Mouse (Mus musculus): ENCODE measurements at regions not wholly inside any gene's neighbourhood (a gene's known extent, or its start where the extent isn't known, plus 50 kb on each side); places are given as distances from the start of the nearest gene placed in this dataset.
A peak's percentile ranks its signal among the peaks of the same experiment; 100 is the strongest.

DNA sequence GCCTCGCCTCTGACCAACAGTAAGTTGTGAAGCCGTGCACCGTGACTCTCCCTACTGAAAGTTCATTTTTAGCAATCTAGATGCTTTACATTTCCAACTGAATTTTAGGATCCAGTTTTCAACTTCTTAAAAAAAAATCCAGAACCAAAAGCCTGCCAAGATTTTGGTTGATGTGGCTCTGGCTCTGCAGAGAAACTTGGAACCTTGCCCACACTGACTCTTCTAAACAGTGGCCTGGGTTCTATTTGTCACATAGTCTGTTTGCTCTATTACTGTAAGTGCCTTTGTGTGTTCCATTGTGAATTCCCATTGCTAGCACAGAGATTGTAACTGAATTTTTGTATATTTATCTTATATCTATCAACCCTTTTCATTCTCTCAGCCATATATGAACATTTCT, 140.8 kb downstream of the Thbs2 start:
- Histone ChIP-seq H3K4me3 (ENCODE audit: insufficient read depth, low read depth, low read length) (no peak overlapping the region), H3K4me1 (ENCODE audit: control insufficient read depth, insufficient read depth, insufficient read length, low read length) (no peaks in the 10 kb centered on the region), H3K27ac (replicated peaks; ENCODE audit: low read depth, low read length) (no peak overlapping the region)

GRCm38 (mm10) chr17:14552081-14552480, 142.0 kb downstream of the Thbs2 start:
- H3K4me1 ChIP-seq (ENCODE audit: control insufficient read depth, insufficient read depth, insufficient read length, low read length), result no peaks in the 10 kb centered on the region
- no peak overlapping the region for H3K4me3 ChIP-seq (ENCODE audit: insufficient read depth, low read depth, low read length)
- H3K27ac ChIP-seq (replicated peaks; ENCODE audit: low read depth, low read length), result no peak overlapping the region

GRCm38 (mm10) chr17:14551610-14552009, 142.4 kb downstream of the Thbs2 start:
- Histone ChIP-seq H3K4me1 (ENCODE audit: control insufficient read depth, insufficient read depth, insufficient read length, low read length) (no peaks in the 10 kb centered on the region), H3K4me3 (ENCODE audit: insufficient read depth, low read depth, low read length) (no peak overlapping the region), H3K27ac (replicated peaks; ENCODE audit: low read depth, low read length) (no peak overlapping the region)

DNA sequence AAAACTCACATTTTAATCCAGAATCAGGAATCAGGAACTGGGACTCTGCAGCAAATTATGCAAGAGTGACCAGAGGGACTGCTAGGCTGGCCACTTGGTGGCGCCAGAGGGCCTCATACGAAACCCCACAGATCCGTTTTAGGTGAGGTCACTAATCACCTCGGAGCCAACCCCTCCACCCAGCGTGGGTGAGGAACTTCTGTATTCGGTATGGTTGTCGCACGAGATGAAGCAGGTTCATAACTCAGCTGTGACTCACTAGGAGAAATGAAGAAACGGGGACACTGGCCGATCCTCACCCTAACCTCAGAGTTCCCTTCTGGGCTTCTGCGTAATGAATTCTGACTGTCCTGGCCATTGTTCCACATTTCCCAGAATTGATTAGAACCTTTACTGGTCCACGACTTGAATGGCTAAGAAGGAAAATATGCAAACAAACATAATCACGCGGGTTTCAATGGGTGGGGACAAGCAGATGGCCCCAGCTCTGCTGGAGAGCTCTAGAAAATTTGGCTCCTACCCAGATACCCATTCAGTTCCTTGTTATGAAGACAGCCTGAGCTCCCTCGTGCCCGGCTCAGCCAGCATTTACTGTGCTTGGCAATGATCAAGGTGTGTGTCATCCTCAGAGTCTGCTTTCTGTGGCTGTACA, 148.1 kb downstream of the Thbs2 start:
- Histone ChIP-seq H3K4me1 (ENCODE audit: control insufficient read depth, insufficient read depth, insufficient read length, low read length) (no peaks in the 10 kb centered on the region), H3K27ac (replicated peaks; ENCODE audit: low read depth, low read length) (no peak overlapping the region), H3K4me3 (ENCODE audit: insufficient read depth, low read depth, low read length) (peak overlapping the region; percentile 35; the same call in 1 of the 2 replicates)

- no peaks in the 10 kb centered on the region for H3K4me1 ChIP-seq (ENCODE audit: control insufficient read depth, insufficient read depth, insufficient read length, low read length)
- no peak overlapping the region for H3K27ac ChIP-seq (replicated peaks; ENCODE audit: low read depth, low read length)
- H3K4me3 ChIP-seq (ENCODE audit: insufficient read depth, low read depth, low read length), result no peak overlapping the region
These were observed 149.6 kb downstream of the Thbs2 start for GRCm38 (mm10) chr17:14544343-14545002.

- Histone ChIP-seq H3K27ac (replicated peaks; ENCODE audit: low read depth, low read length) (no peak overlapping the region), H3K4me1 (ENCODE audit: control insufficient read depth, insufficient read depth, insufficient read length, low read length) (no peaks in the 10 kb centered on the region), H3K4me3 (ENCODE audit: insufficient read depth, low read depth, low read length) (no peak overlapping the region)
These were observed 153.0 kb downstream of the Thbs2 start for GRCm38 (mm10) chr17:14541035-14541434.

GRCm38 (mm10) chr17:14540269-14540975, 153.6 kb downstream of the Thbs2 start:
- no peak overlapping the region for H3K27ac ChIP-seq (replicated peaks; ENCODE audit: low read depth, low read length)
- no peaks in the 10 kb centered on the region for H3K4me1 ChIP-seq (ENCODE audit: control insufficient read depth, insufficient read depth, insufficient read length, low read length)
- no peak overlapping the region for H3K4me3 ChIP-seq (ENCODE audit: insufficient read depth, low read depth, low read length)

DNA sequence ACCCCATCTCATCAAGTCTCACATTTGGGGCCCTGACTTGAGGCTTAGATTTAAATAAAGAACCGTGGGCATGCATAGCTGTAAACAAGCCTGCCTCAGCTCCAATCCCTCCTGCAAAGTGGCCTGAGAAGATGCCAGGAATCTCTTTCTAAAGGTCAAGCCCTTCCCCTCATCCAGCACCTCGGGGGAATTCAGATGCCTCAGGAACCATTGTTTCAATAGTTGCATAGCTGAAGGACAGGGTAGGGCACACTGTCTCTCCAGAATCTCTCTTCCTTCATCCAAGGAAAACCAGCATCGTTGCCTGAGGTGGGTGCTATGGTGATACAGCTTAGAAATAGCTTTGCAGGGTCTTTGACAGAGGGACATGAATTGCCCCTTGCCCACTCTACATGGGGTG, 154.4 kb downstream of the Thbs2 start:
- Histone ChIP-seq H3K4me3 (ENCODE audit: insufficient read depth, low read depth, low read length) (no peak overlapping the region), H3K27ac (replicated peaks; ENCODE audit: low read depth, low read length) (no peak overlapping the region), H3K4me1 (ENCODE audit: control insufficient read depth, insufficient read depth, insufficient read length, low read length) (no peaks in the 10 kb centered on the region)

- Histone ChIP-seq H3K4me1 (ENCODE audit: control insufficient read depth, insufficient read depth, insufficient read length, low read length) (no peaks in the 10 kb centered on the region), H3K27ac (replicated peaks; ENCODE audit: low read depth, low read length) (no peak overlapping the region), H3K4me3 (ENCODE audit: insufficient read depth, low read depth, low read length) (no peak overlapping the region)
These were observed 154.8 kb downstream of the Thbs2 start for GRCm38 (mm10) chr17:14539191-14539590.

DNA sequence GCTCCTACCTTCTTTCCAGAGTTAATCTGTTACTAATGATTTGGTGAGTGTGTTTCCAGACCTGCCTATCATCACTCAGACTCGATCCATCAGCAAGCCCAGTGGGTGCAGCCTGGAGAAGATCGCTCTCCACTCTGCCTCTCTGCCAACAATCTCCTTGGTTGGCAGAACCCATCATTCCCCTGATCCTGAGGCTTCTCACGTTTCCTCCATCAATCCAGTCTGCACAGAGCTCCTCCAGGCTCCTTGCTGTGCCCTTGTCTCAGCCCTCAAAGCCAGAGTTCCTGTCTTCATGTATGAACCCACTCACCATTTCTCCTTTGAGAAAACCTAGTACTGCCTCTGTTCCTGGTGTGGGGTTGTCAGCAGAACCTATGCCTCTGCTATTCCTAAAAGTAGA, 155.5 kb downstream of the Thbs2 start:
- Histone ChIP-seq H3K4me3 (ENCODE audit: insufficient read depth, low read depth, low read length) (no peak overlapping the region), H3K27ac (replicated peaks; ENCODE audit: low read depth, low read length) (no peak overlapping the region), H3K4me1 (ENCODE audit: control insufficient read depth, insufficient read depth, insufficient read length, low read length) (no peaks in the 10 kb centered on the region)

GRCm38 (mm10) chr17:14532979-14533314, 161.1 kb downstream of the Thbs2 start:
- no peak overlapping the region for H3K4me3 ChIP-seq (ENCODE audit: insufficient read depth, low read depth, low read length)
- no peak overlapping the region for H3K27ac ChIP-seq (replicated peaks; ENCODE audit: low read depth, low read length)
- no peaks in the 10 kb centered on the region for H3K4me1 ChIP-seq (ENCODE audit: control insufficient read depth, insufficient read depth, insufficient read length, low read length)

DNA sequence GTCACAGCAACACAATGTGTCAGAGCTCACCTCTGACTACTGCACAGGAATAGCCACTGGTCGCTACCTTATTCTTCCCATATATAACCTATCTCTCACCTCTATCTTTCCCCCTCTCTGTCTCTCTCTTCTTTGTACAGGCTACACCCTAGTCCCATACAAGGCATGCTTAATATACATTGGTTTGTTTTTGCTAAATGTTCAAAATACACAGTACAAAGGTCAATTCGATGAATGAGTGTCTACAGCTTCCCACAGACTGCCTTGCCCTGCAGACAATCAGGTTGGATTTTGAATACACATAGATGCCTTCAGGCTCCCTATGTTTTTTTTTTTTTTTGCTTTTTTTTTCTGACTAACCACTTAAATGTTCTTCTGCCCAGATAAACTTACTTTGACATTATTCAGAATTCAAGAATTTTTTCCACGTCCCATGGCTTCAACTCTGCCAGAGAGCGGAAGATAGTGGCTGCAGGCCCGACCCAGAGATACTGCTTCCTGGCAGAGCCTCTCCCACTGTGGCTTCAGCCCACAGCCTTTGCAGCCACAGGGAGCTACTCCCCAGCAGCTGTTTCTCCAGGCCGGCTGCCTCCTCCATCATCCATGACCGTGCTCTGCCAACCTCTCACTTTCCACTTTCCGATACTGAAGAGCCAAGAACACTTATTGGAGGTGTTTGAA, 161.6 kb downstream of the Thbs2 start:
- Histone ChIP-seq H3K27ac (replicated peaks; ENCODE audit: low read depth, low read length) (no peak overlapping the region), H3K4me3 (ENCODE audit: insufficient read depth, low read depth, low read length) (no peak overlapping the region), H3K4me1 (ENCODE audit: control insufficient read depth, insufficient read depth, insufficient read length, low read length) (no peaks in the 10 kb centered on the region)

DNA sequence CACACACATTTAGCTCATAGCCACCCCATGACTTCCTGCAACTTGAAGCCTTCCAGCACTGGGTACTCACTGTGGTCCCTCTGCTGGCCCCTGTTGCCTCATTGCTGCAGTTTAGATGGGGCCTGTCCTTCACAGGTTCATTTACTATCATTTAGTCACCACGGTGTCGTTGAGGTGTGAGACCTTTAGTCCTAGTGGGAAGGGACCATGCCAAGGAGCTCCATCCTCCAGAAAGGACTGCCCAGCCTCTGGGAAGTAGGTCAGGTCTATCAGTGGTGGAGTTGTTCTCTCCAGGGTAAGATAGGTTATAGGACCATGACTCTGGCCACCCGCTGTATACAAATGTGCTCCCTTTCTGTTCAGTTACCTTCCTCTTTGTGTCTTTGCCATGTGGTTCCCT, 162.2 kb downstream of the Thbs2 start:
- Histone ChIP-seq H3K4me1 (ENCODE audit: control insufficient read depth, insufficient read depth, insufficient read length, low read length) (no peaks in the 10 kb centered on the region), H3K27ac (replicated peaks; ENCODE audit: low read depth, low read length) (no peak overlapping the region), H3K4me3 (ENCODE audit: insufficient read depth, low read depth, low read length) (no peak overlapping the region)

GRCm38 (mm10) chr17:14527691-14528090, 166.3 kb downstream of the Thbs2 start:
- H3K4me3 ChIP-seq (ENCODE audit: insufficient read depth, low read depth, low read length), result no peak overlapping the region
- no peaks in the 10 kb centered on the region for H3K4me1 ChIP-seq (ENCODE audit: control insufficient read depth, insufficient read depth, insufficient read length, low read length)
- no peak overlapping the region for H3K27ac ChIP-seq (replicated peaks; ENCODE audit: low read depth, low read length)

- Histone ChIP-seq H3K4me3 (ENCODE audit: insufficient read depth, low read depth, low read length) (no peak overlapping the region), H3K27ac (replicated peaks; ENCODE audit: low read depth, low read length) (no peak overlapping the region), H3K4me1 (ENCODE audit: control insufficient read depth, insufficient read depth, insufficient read length, low read length) (no peaks in the 10 kb centered on the region)
These were observed 168.8 kb downstream of the Thbs2 start for GRCm38 (mm10) chr17:14525255-14525654.

Measured in brown adipose tissue, adult 24 weeks (tissue).